Mouse (Mus musculus) midbrain, embryonic 16.5 days (tissue): Measurements from ENCODE around the gene Dnah7c. TPM values are rescaled to one million over a fixed set of nuclear protein-coding genes. Genes with fewer than 3 reads are reported as not detected.

Source experiments
- ATAC-seq: fragments of 200-750 bp; cut with Nextera tagmentation; 2 replicates; pipeline ENCODE4 v1.8.0; 2017; ENCODE audit warnings: moderate TSS enrichment
- H3K27ac ChIP-seq: fragments of 300-500 bp; sonication (generic); 2 replicates; pipeline ENCODE4 v1.5.1; 2014; ENCODE audit warnings: mild to moderate bottlenecking, low read length, mixed read lengths
- H3K27me3 ChIP-seq: fragments of 300-500 bp; sonication (generic); 2 replicates; pipeline ENCODE4 v1.6.1; 2014; ENCODE audit warnings: low read depth, low read length, mixed read lengths; ENCODE audit not compliant: control insufficient read depth, insufficient read depth
- H3K36me3 ChIP-seq: fragments of 300-500 bp; sonication (generic); 2 replicates; pipeline ENCODE4 v1.6.1; 2014; ENCODE audit warnings: mild to moderate bottlenecking, low read length, moderate library complexity, mixed read lengths; ENCODE audit not compliant: control insufficient read depth, insufficient read depth
- H3K4me1 ChIP-seq: fragments of 300-500 bp; sonication (generic); 2 replicates; pipeline ENCODE4 v1.6.1; 2014; ENCODE audit warnings: mild to moderate bottlenecking, low read length, mixed read lengths; ENCODE audit not compliant: control insufficient read depth, insufficient read depth
- H3K4me2 ChIP-seq: fragments of 300-500 bp; sonication (generic); 2 replicates; pipeline ENCODE4 v1.6.1; 2014; ENCODE audit warnings: mild to moderate bottlenecking, low read length, mixed read lengths
- H3K4me3 ChIP-seq: fragments of 300-500 bp; sonication (generic); 2 replicates; pipeline ENCODE4 v1.5.1; 2014; ENCODE audit warnings: low read depth, mild to moderate bottlenecking, low read length, moderate library complexity, mixed read lengths
- H3K9ac ChIP-seq: fragments of 300-500 bp; sonication (generic); 2 replicates; pipeline ENCODE4 v1.6.1; 2014; ENCODE audit warnings: low read depth, low read length, mixed read lengths
- H3K9me3 ChIP-seq: fragments of 300-500 bp; sonication (generic); replicated peaks from 2 replicates; pipeline ENCODE4 v1.6.1; 2014; ENCODE audit warnings: mild to moderate bottlenecking, low read length, mixed read lengths; ENCODE audit not compliant: control insufficient read depth, poor library complexity, severe bottlenecking
- WGBS: fragments of 180-500 bp; shearing (Covaris S2); extraction: QIAGEN DNeasy Blood & Tissue Kit; methylation state at CpG from one replicate; pipeline ENCODE4 v1.1.7; 2014; 5-methylcytosine and 5-hydroxymethylcytosine counted together
- polyA plus RNA-seq: library from polyadenylated mRNA; unstranded; fragments of >200 nt; fragmentation: Nextera tagmentation; extraction: Ambion mirVana; gene quantifications from 2 replicates; pipeline ENCODE4 v1.2.1, GENCODE M21; 2015

Dnah7c gene
- polyA plus RNA-seq, 1 experiment from 2014 or later, result 0.19 TPM

DNA sequence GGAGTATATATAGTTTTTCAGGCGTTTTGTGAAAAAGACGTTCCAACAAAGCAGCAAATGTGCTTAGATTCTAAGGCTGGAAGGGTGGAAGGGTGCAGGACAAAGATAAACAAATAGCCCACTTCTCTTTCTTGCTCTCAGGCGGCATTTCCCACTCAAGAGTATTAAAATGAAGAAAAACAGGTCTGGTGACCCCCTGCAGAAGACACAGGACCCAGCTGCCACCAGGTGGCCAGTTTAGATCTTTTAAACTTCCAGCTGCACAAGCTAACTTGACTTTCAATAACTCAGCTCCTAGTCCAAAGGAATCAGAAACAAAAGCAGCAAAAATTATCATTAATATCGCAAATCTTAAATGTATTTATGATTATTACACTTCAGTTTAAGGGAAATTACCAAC, 431.1 kb downstream of the Dnah7c start:
- Histone ChIP-seq H3K4me3 (no peak overlapping the region), H3K4me2 (no peak overlapping the region), H3K9me3 (no peaks in the 10 kb centered on the region), H3K27me3 (no peaks in the 10 kb centered on the region), H3K4me1 (peaks cover 12% of the 10 kb centered on the region), H3K9ac (no peak overlapping the region), H3K27ac (no peak overlapping the region), H3K36me3 (no peaks in the 10 kb centered on the region)
- ATAC-seq, result no peak
- WGBS, result 53% methylated on average over 4 of the region's 4 CpGs
